Comparison of ENCODE assay signal across 12 mouse cellular contexts in genomic region chr15:26718390-26719036, GRCm38 (mm10).
DNase-seq lines count a peak whose midpoint lies in the region; ATAC-seq and TF ChIP-seq lines count a peak whose summit lies in the region.
"Had no signal": no experiment of that assay in that cellular context is flagged by ENCODE, and none has a peak within 500 bp of the region (broad histone marks: within the 10 kb centered on the region; RNA-seq: fewer than 3 reads in every experiment).

No protein-coding gene starts in this region.

- H3K4me3 ChIP-seq in heart, embryonic 11.5 days (ENCODE audit: low read depth, low read length): no peak overlapping the region
- no peak overlapping the region for H3K4me3 ChIP-seq in kidney, postnatal 0 days (replicated peaks; ENCODE audit: low read depth, low read length)
- H3K4me3 ChIP-seq in hindbrain, embryonic 15.5 days: no peak overlapping the region
- no peak overlapping the region for H3K4me3 ChIP-seq in stomach, embryonic 15.5 days (replicated peaks)

- no peak for DNase-seq in heart, postnatal 14 days
- peak; percentile 47 for DNase-seq in kidney, postnatal 0 days (ENCODE audit: low spot score)
- no peak for DNase-seq in kidney, postnatal 25 days
- no peak for DNase-seq in spleen, adult 18-20 months
- no peak for DNase-seq in cerebellum, adult 9-11 months
- DNase-seq: heart, postnatal 4 days; left cerebral cortex, postnatal 4 days; lung, postnatal 36 days; thymus, postnatal 25 days had no signal

- no peak for ATAC-seq in heart, embryonic 11.5 days (replicated peaks; ENCODE audit: insufficient number of reproducible peaks, low FRiP score, low TSS enrichment)
- no peak for ATAC-seq in kidney, postnatal 0 days (replicated peaks; ENCODE audit: low FRiP score, low read depth)
- ATAC-seq in hindbrain, embryonic 15.5 days (ENCODE audit: low FRiP score, low read depth): no peak
- no peak for ATAC-seq in stomach, embryonic 15.5 days (ENCODE audit: insufficient read depth, low FRiP score, low read depth)

- 47% methylated on average over 5 of the region's 5 CpGs for WGBS in heart, embryonic 11.5 days (ENCODE audit: insufficient replicate concordance)
- 13% methylated on average over 5 of the region's 5 CpGs for WGBS in kidney, postnatal 0 days
- WGBS in hindbrain, embryonic 15.5 days: 29% methylated on average over 5 of the region's 5 CpGs
- 25% methylated on average over 5 of the region's 5 CpGs for WGBS in stomach, embryonic 15.5 days

- no peaks in the 10 kb centered on the region for H3K36me3 ChIP-seq in heart, embryonic 11.5 days (ENCODE audit: control insufficient read depth, insufficient read depth, low read length)
- no peaks in the 10 kb centered on the region for H3K36me3 ChIP-seq in kidney, postnatal 0 days (ENCODE audit: insufficient read depth, low read length)
- no peaks in the 10 kb centered on the region for H3K36me3 ChIP-seq in hindbrain, embryonic 15.5 days
- no peaks in the 10 kb centered on the region for H3K36me3 ChIP-seq in stomach, embryonic 15.5 days

- TF ChIP-seq CTCF in kidney, postnatal 0 days (IDR thresholded peaks at IDR 0.05; ENCODE audit: low read depth): no peak

- H3K4me2 ChIP-seq in heart, embryonic 11.5 days: no peak overlapping the region
- no peak overlapping the region for H3K4me2 ChIP-seq in kidney, postnatal 0 days (ENCODE audit: low read length)
- no peak overlapping the region for H3K4me2 ChIP-seq in hindbrain, embryonic 15.5 days
- no peak overlapping the region for H3K4me2 ChIP-seq in stomach, embryonic 15.5 days

- intact Hi-C loops in heart, postnatal 14 days (cut with DNase I): loop anchor here (5.0 kb wide), 1 partner anchor 179 kb away; the partner anchor contains the start of gene Fbxl7

- H3K27ac ChIP-seq in heart, embryonic 11.5 days (ENCODE audit: low read depth, low read length): peak overlapping the region; percentile 10; the same call in 1 of the 2 replicates
- H3K27ac ChIP-seq in kidney, postnatal 0 days: no peak overlapping the region
- H3K27ac ChIP-seq in hindbrain, embryonic 15.5 days (replicated peaks): peak overlapping the region; percentile 27; the same call in 1 of the 2 replicates
- H3K27ac ChIP-seq in stomach, embryonic 15.5 days: peak overlapping the region; percentile 35; the same call in 1 of the 2 replicates

- H3K9ac ChIP-seq in heart, embryonic 11.5 days (ENCODE audit: low read depth, low read length): no peak overlapping the region
- H3K9ac ChIP-seq in kidney, postnatal 0 days (ENCODE audit: low read depth, low read length): no peak overlapping the region
- no peak overlapping the region for H3K9ac ChIP-seq in hindbrain, embryonic 15.5 days
- H3K9ac ChIP-seq in stomach, embryonic 15.5 days: no peak overlapping the region

- no peaks in the 10 kb centered on the region for H3K9me3 ChIP-seq in heart, embryonic 11.5 days (replicated peaks; ENCODE audit: control insufficient read depth, low read length)
- H3K9me3 ChIP-seq in kidney, postnatal 0 days (replicated peaks; ENCODE audit: low read length): no peaks in the 10 kb centered on the region
- H3K9me3 ChIP-seq in hindbrain, embryonic 15.5 days: no peaks in the 10 kb centered on the region
- H3K9me3 ChIP-seq in stomach, embryonic 15.5 days: no peaks in the 10 kb centered on the region

- no peaks in the 10 kb centered on the region for H3K27me3 ChIP-seq in heart, embryonic 11.5 days (ENCODE audit: control insufficient read depth, insufficient read depth, low read length)
- H3K27me3 ChIP-seq in kidney, postnatal 0 days (ENCODE audit: insufficient read depth, low read length): no peaks in the 10 kb centered on the region
- H3K27me3 ChIP-seq in hindbrain, embryonic 15.5 days: no peaks in the 10 kb centered on the region
- no peaks in the 10 kb centered on the region for H3K27me3 ChIP-seq in stomach, embryonic 15.5 days (replicated peaks)

- peaks cover 6% of the 10 kb centered on the region; the same call in 1 of the 2 replicates for H3K4me1 ChIP-seq in heart, embryonic 11.5 days (ENCODE audit: control insufficient read depth, insufficient read depth, low read length)
- H3K4me1 ChIP-seq in kidney, postnatal 0 days (replicated peaks; ENCODE audit: insufficient read depth, low read length): no peaks in the 10 kb centered on the region
- H3K4me1 ChIP-seq in hindbrain, embryonic 15.5 days (replicated peaks): peaks cover 16% of the 10 kb centered on the region
- H3K4me1 ChIP-seq in stomach, embryonic 15.5 days: peaks cover 6% of the 10 kb centered on the region; the same call in 1 of the 2 replicates
